Mouse (Mus musculus): Measurements from ENCODE around the gene Anxa9. TPM values are rescaled to one million over a fixed set of nuclear protein-coding genes. Genes with fewer than 3 reads are reported as not detected.

The Anxa9 gene
- polyA plus RNA-seq, 1 experiment from 2014 or later, result 57.2 TPM

DNA sequence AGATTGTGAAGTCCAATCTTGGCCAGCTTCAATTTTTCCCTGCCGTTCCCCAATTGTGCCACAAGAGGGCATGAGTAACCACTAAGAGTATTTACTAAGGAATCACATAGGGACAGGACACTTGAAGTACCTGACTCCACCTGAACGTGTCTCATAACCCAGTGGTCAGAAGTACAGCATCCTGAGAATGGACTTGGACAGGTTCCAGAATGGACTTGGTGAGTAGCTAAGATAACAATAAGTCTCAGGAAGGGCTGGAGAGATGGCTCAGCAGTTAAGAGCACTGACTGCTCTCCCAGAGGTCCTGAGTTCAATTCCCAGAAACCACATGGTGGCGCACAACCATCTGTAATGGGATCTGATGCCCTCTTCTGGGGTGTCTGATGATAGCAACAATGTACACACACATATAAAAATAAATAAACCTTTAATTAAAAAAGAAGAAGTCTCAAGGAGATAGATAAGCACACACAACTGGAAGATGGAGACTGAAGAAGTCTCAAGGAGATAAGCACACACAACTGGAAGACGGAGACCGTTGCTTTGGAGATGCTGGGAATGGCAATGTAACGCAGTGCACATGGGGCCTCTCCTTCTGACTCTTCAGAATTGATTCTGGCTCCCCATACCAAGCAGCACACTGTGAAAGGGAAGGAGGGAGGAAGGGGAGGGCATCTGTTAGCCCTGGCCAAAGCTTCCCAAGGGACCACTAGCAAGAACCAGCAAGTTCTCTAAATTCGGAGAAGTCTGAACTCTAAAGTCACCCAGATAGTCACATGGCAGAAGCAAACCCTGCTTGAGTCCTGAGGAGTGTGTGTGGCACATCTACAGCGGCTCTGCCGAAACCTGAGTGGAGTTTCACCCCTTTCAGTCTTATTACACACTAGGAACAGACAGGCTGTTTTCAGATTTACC lies 4.2 kb upstream of the Anxa9 start:
- H3K36me3 ChIP-seq (ENCODE audit: control insufficient read depth, insufficient read depth, low read length), result no peaks in the 10 kb centered on the region
- peak; percentile 83 for TF ChIP-seq CTCF (IDR thresholded peaks at IDR 0.05; ENCODE audit: low read depth)
- no peak for TF ChIP-seq EP300 (optimal IDR thresholded peaks at IDR 0.05)
- no peaks in the 10 kb centered on the region for H3K9me3 ChIP-seq (ENCODE audit: control insufficient read depth, low read length)
- no peak overlapping the region for H3K4me3 ChIP-seq (ENCODE audit: low read depth, low read length)
- ATAC-seq (ENCODE audit: low FRiP score, low TSS enrichment), result no peak; the same call in 1 of the 2 replicates
- H3K4me2 ChIP-seq (replicated peaks; ENCODE audit: low read depth), result no peak overlapping the region
- H3K9ac ChIP-seq (ENCODE audit: low read length), result no peak overlapping the region
- WGBS, result 66% methylated on average over 9 of the region's 9 CpGs
- 0 out of 2 replicates have a peak, but pooled peaks cover 1% of the 10 kb centered on the region for H3K4me1 ChIP-seq (replicated peaks; ENCODE audit: control insufficient read depth, insufficient read depth)
- DNase-seq (ENCODE audit: low spot score), result peak; percentile 69
- no peaks in the 10 kb centered on the region for H3K27me3 ChIP-seq (ENCODE audit: control insufficient read depth, insufficient read depth, low read length)
- H3K27ac ChIP-seq (replicated peaks), result no peak overlapping the region

DNA sequence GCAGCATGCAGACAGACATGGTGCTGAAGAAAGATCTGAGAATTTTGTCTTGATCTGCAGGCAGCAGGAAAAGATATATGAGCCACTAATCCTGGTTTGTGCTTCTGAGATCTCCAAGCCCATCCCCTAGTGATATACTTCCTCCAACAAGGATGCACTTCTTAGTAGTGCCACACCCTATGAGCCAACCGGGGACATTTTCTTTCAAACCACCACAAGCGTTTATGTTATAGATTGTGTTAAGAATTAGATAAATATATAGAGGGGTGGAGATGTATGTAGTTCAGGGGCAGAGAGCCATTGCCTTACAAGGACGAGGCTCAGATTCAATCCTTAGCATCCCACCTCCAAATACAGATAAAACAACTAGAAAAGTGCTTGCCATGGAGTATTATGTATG lies 3.5 kb upstream of the Anxa9 start:
- WGBS, result 42% methylated on average over 3 of the region's 3 CpGs
- Histone ChIP-seq H3K27ac (replicated peaks) (no peak overlapping the region), H3K27me3 (ENCODE audit: control insufficient read depth, insufficient read depth, low read length) (no peaks in the 10 kb centered on the region), H3K9me3 (ENCODE audit: control insufficient read depth, low read length) (no peaks in the 10 kb centered on the region), H3K4me1 (replicated peaks; ENCODE audit: control insufficient read depth, insufficient read depth) (no peaks in the 10 kb centered on the region), H3K9ac (ENCODE audit: low read length) (no peak overlapping the region), H3K36me3 (ENCODE audit: control insufficient read depth, insufficient read depth, low read length) (no peaks in the 10 kb centered on the region), H3K4me3 (ENCODE audit: low read depth, low read length) (no peak overlapping the region), H3K4me2 (replicated peaks; ENCODE audit: low read depth) (no peak overlapping the region)
- TF ChIP-seq EP300 (optimal IDR thresholded peaks at IDR 0.05), result no peak
- TF ChIP-seq CTCF (IDR thresholded peaks at IDR 0.05; ENCODE audit: low read depth), result no peak
- DNase-seq (ENCODE audit: low spot score) (no peak), ATAC-seq (ENCODE audit: low FRiP score, low TSS enrichment) (no peak)

GRCm38 (mm10) chr3:95306244-95306643 lies 732 bp downstream of the Anxa9 start:
- no peaks in the 10 kb centered on the region for H3K9me3 ChIP-seq (ENCODE audit: control insufficient read depth, low read length)
- no peak for TF ChIP-seq EP300 (optimal IDR thresholded peaks at IDR 0.05)
- TF ChIP-seq CTCF (IDR thresholded peaks at IDR 0.05; ENCODE audit: low read depth), result no peak
- H3K27ac ChIP-seq (replicated peaks), result no peak overlapping the region
- ATAC-seq (ENCODE audit: low FRiP score, low TSS enrichment) (no peak), DNase-seq (ENCODE audit: low spot score) (no peak)
- no peak overlapping the region for H3K4me3 ChIP-seq (ENCODE audit: low read depth, low read length)
- no peak overlapping the region for H3K4me2 ChIP-seq (replicated peaks; ENCODE audit: low read depth)
- WGBS, result 71% methylated on average over 4 of the region's 4 CpGs
- H3K4me1 ChIP-seq (replicated peaks; ENCODE audit: control insufficient read depth, insufficient read depth), result no peaks in the 10 kb centered on the region
- H3K9ac ChIP-seq (ENCODE audit: low read length), result no peak overlapping the region
- H3K27me3 ChIP-seq (ENCODE audit: control insufficient read depth, insufficient read depth, low read length), result no peaks in the 10 kb centered on the region
- no peaks in the 10 kb centered on the region for H3K36me3 ChIP-seq (ENCODE audit: control insufficient read depth, insufficient read depth, low read length)

GRCm38 (mm10) chr3:95301204-95301796 lies 5.7 kb downstream of the Anxa9 start:
- Histone ChIP-seq H3K9me3 (ENCODE audit: control insufficient read depth, low read length) (no peaks in the 10 kb centered on the region), H3K27ac (replicated peaks) (no peak overlapping the region), H3K27me3 (ENCODE audit: control insufficient read depth, insufficient read depth, low read length) (no peaks in the 10 kb centered on the region), H3K4me3 (ENCODE audit: low read depth, low read length) (no peak overlapping the region), H3K4me2 (replicated peaks; ENCODE audit: low read depth) (no peak overlapping the region), H3K4me1 (replicated peaks; ENCODE audit: control insufficient read depth, insufficient read depth) (no peaks in the 10 kb centered on the region), H3K36me3 (ENCODE audit: control insufficient read depth, insufficient read depth, low read length) (no peaks in the 10 kb centered on the region), H3K9ac (ENCODE audit: low read length) (no peak overlapping the region)
- 82% methylated on average over 3 of the region's 3 CpGs for WGBS
- no peak for ATAC-seq (ENCODE audit: low FRiP score, low TSS enrichment)
- no peak for TF ChIP-seq EP300 (optimal IDR thresholded peaks at IDR 0.05)
- TF ChIP-seq CTCF (IDR thresholded peaks at IDR 0.05; ENCODE audit: low read depth), result no peak
- DNase-seq (ENCODE audit: low spot score), result no peak

DNA sequence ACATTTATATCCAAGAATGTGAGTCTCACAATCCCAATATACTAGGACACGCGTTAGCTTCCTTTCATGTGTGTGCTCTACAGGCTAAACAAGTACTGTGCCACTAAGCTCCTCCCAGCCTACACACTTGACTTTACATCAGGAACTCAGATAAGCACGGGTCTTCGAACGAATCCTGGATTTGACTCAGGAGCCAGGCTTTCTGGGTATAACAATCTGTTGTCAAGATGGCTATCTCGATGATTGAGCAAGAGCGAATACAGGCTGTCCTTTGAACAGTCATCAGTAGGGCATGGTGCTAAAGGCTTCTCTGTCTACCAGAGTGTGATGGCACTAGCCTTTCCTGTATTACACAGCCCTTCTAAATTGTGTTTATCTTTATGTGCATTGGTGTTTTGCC lies 9.0 kb downstream of the Anxa9 start:
- 0 out of 2 replicates have a peak overlapping the region, but pooled peaks have one; percentile 24 for H3K27ac ChIP-seq (replicated peaks)

DNA sequence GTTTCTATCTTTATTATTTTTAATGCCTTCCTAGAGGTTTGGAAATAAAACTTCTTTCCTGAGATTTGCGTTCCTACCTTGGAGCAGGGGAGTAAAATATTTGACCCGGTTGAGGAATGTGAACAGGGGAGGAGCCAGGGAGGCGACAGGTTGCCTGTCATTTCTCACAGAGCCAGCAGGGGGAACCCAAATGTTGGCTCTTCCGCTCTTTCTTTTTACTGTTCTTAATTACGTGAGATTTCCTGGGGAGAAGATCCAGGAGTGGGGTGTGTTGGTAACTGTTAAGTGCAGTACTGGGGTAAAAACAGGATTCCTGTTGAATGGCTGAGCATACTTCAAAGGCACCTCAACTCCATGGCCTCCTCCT lies 10.9 kb downstream of the Anxa9 start:
- no peak for ATAC-seq (ENCODE audit: low FRiP score, low TSS enrichment)

More for the DNA sequence above, 9.0 kb downstream of the Anxa9 start:
- Histone ChIP-seq H3K9ac (ENCODE audit: low read length) (no peak overlapping the region), H3K27me3 (ENCODE audit: control insufficient read depth, insufficient read depth, low read length) (no peaks in the 10 kb centered on the region), H3K36me3 (ENCODE audit: control insufficient read depth, insufficient read depth, low read length) (peaks cover 2% of the 10 kb centered on the region; the same call in 1 of the 2 replicates), H3K4me3 (ENCODE audit: low read depth, low read length) (no peak overlapping the region), H3K4me1 (replicated peaks; ENCODE audit: control insufficient read depth, insufficient read depth) (no peaks in the 10 kb centered on the region), H3K9me3 (ENCODE audit: control insufficient read depth, low read length) (no peaks in the 10 kb centered on the region), H3K4me2 (replicated peaks; ENCODE audit: low read depth) (no peak overlapping the region)
- no peak for TF ChIP-seq CTCF (IDR thresholded peaks at IDR 0.05; ENCODE audit: low read depth)
- no peak for TF ChIP-seq EP300 (optimal IDR thresholded peaks at IDR 0.05)
- ATAC-seq (ENCODE audit: low FRiP score, low TSS enrichment) (0 out of 2 replicates have a peak, but pooled peaks have one; percentile 36), DNase-seq (ENCODE audit: low spot score) (no peak)
- WGBS, result 64% methylated on average over 7 of the region's 7 CpGs

More for the DNA sequence above, 10.9 kb downstream of the Anxa9 start:
- peaks cover 8% of the 10 kb centered on the region; the same call in 1 of the 2 replicates for H3K36me3 ChIP-seq (ENCODE audit: control insufficient read depth, insufficient read depth, low read length)
- H3K27ac ChIP-seq (replicated peaks), result no peak overlapping the region; the same call in 1 of the 2 replicates
- H3K4me3 ChIP-seq (ENCODE audit: low read depth, low read length), result no peak overlapping the region
- no peaks in the 10 kb centered on the region for H3K9me3 ChIP-seq (ENCODE audit: control insufficient read depth, low read length)
- no peak overlapping the region for H3K9ac ChIP-seq (ENCODE audit: low read length)
- peak; percentile 77 for TF ChIP-seq CTCF (IDR thresholded peaks at IDR 0.05; ENCODE audit: low read depth)
- no peak for TF ChIP-seq EP300 (optimal IDR thresholded peaks at IDR 0.05)
- 8% methylated on average over 5 of the region's 5 CpGs for WGBS
- H3K4me1 ChIP-seq (replicated peaks; ENCODE audit: control insufficient read depth, insufficient read depth), result no peaks in the 10 kb centered on the region
- DNase-seq (ENCODE audit: low spot score), result peak; percentile 66
- no peak overlapping the region for H3K4me2 ChIP-seq (replicated peaks; ENCODE audit: low read depth)
- H3K27me3 ChIP-seq (ENCODE audit: control insufficient read depth, insufficient read depth, low read length), result no peaks in the 10 kb centered on the region

Data from stomach, postnatal 0 days (tissue).